Mouse (Mus musculus): ENCODE results near the gene 1700086D15Rik. TPM values are rescaled to one million over a fixed set of nuclear protein-coding genes. Genes with fewer than 3 reads are reported as not detected.
A peak's percentile ranks its signal among the peaks of the same experiment; 100 is the strongest.

The 1700086D15Rik gene
- polyA plus RNA-seq, 1 experiment from 2014 or later = not detected

- 66% methylated on average over 4 of the region's 4 CpGs for WGBS
- Histone ChIP-seq H3K36me3 (ENCODE audit: control insufficient read depth, insufficient read depth, low read length) (no peaks in the 10 kb centered on the region), H3K4me2 (ENCODE audit: low read depth, low read length) (no peak overlapping the region), H3K27me3 (replicated peaks; ENCODE audit: control insufficient read depth, insufficient read depth, low read length) (no peaks in the 10 kb centered on the region), H3K9ac (ENCODE audit: low read depth, low read length) (no peak overlapping the region), H3K4me3 (ENCODE audit: low read length) (no peak overlapping the region), H3K27ac (ENCODE audit: low read length) (no peak overlapping the region), H3K4me1 (ENCODE audit: control insufficient read depth, insufficient read depth, low read length) (no peaks in the 10 kb centered on the region), H3K9me3 (ENCODE audit: control insufficient read depth, low read length) (no peaks in the 10 kb centered on the region)
- no peak for ATAC-seq
Observed at GRCm38 (mm10) chr11:65142838-65143417, 16.8 kb downstream of the 1700086D15Rik start.

- H3K4me2 ChIP-seq (ENCODE audit: low read depth, low read length) = no peak overlapping the region
- H3K36me3 ChIP-seq (ENCODE audit: control insufficient read depth, insufficient read depth, low read length) = no peaks in the 10 kb centered on the region
- no peak overlapping the region for H3K4me3 ChIP-seq (ENCODE audit: low read length)
- no peaks in the 10 kb centered on the region for H3K9me3 ChIP-seq (ENCODE audit: control insufficient read depth, low read length)
- no peaks in the 10 kb centered on the region for H3K27me3 ChIP-seq (replicated peaks; ENCODE audit: control insufficient read depth, insufficient read depth, low read length)
- WGBS = 91% methylated on average over 3 of the region's 3 CpGs
- ATAC-seq = no peak
- no peak overlapping the region for H3K27ac ChIP-seq (ENCODE audit: low read length)
- H3K4me1 ChIP-seq (ENCODE audit: control insufficient read depth, insufficient read depth, low read length) = no peaks in the 10 kb centered on the region
- no peak overlapping the region for H3K9ac ChIP-seq (ENCODE audit: low read depth, low read length)
Observed at GRCm38 (mm10) chr11:65139030-65139429, 20.7 kb downstream of the 1700086D15Rik start.

DNA sequence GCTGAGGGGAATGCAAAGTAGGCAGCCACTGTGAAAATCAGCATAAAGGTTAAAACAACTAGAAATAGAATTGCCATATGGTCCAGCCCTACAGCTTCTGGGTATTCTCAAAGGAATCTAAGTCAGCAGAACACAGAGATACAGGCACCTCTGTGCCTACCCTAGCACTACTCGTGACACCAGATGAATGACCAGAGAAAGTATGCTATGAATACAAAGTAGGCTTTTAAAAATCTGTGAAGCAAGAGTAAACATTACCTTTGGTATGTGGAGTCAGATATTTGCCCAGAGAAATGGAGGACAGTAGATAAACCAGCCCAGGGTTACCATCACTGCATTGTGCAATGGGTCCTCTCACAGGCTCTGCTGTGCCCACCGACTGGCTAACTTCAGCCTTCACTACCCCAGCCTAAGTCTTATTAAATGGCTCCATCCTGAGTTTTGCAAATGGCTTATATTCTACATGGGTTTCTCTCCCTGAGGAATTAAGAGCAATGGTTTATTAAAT lies 22.5 kb downstream of the 1700086D15Rik start:
- Histone ChIP-seq H3K9me3 (ENCODE audit: control insufficient read depth, low read length) (no peaks in the 10 kb centered on the region), H3K36me3 (ENCODE audit: control insufficient read depth, insufficient read depth, low read length) (no peaks in the 10 kb centered on the region), H3K27me3 (replicated peaks; ENCODE audit: control insufficient read depth, insufficient read depth, low read length) (no peaks in the 10 kb centered on the region), H3K4me2 (ENCODE audit: low read depth, low read length) (no peak overlapping the region), H3K27ac (ENCODE audit: low read length) (no peak overlapping the region), H3K9ac (ENCODE audit: low read depth, low read length) (no peak overlapping the region), H3K4me3 (ENCODE audit: low read length) (no peak overlapping the region), H3K4me1 (ENCODE audit: control insufficient read depth, insufficient read depth, low read length) (no peaks in the 10 kb centered on the region)
- no peak for ATAC-seq
- 60% methylated on average over 2 of the region's 2 CpGs for WGBS

DNA sequence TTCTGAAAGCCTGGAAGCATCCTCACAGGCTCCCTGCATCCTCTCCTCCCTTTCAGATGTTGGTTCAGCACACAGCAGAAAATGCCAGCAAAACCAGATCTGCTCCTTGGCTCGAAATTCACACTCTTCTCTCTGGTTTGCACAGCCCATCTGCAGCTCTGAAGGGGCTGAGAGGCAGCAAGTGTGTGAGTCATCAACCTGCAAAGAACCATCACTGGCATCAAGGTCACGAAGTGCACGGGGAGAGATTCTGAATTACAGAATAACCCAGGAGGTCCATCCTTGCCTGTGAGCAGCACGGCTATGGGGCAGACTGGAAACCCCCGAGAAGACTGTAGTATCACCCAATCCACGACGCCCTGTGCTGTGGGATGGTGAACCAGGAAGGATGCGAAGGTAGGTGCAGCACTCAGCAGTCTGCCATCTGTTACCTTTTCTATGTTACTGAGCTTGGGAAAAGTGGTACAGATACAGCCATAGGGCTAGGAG lies 24.4 kb downstream of the 1700086D15Rik start:
- WGBS = 81% methylated on average over 8 of the region's 8 CpGs
- H3K36me3 ChIP-seq (ENCODE audit: control insufficient read depth, insufficient read depth, low read length) = no peaks in the 10 kb centered on the region
- H3K4me2 ChIP-seq (ENCODE audit: low read depth, low read length) = no peak overlapping the region
- no peak for ATAC-seq
- H3K4me1 ChIP-seq (ENCODE audit: control insufficient read depth, insufficient read depth, low read length) = no peaks in the 10 kb centered on the region
- no peak overlapping the region for H3K27ac ChIP-seq (ENCODE audit: low read length)
- H3K9me3 ChIP-seq (ENCODE audit: control insufficient read depth, low read length) = no peaks in the 10 kb centered on the region
- H3K4me3 ChIP-seq (ENCODE audit: low read length) = no peak overlapping the region
- no peaks in the 10 kb centered on the region for H3K27me3 ChIP-seq (replicated peaks; ENCODE audit: control insufficient read depth, insufficient read depth, low read length)
- no peak overlapping the region for H3K9ac ChIP-seq (ENCODE audit: low read depth, low read length)

DNA sequence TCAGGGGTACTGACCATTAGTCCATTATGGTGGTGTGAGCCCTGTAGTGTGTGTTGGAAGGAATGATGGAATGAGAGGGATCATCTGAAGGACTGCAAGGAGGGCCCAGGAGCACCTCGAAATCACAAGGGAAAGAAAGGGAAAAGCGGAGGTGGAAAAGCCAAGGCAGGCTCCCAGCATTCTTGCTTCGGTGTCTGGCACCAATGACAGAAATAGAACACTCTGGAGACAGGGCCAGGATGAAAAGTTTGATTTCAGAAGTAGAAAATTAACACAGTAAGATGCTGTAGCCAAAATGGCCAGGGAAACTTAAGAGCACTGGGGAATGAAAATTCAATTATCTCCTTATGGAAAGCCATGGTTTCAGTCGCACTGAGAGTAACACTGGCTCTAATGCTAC lies 26.0 kb downstream of the 1700086D15Rik start:
- Histone ChIP-seq H3K4me3 (ENCODE audit: low read length) (no peak overlapping the region), H3K4me1 (ENCODE audit: control insufficient read depth, insufficient read depth, low read length) (no peaks in the 10 kb centered on the region), H3K27me3 (replicated peaks; ENCODE audit: control insufficient read depth, insufficient read depth, low read length) (no peaks in the 10 kb centered on the region), H3K9me3 (ENCODE audit: control insufficient read depth, low read length) (no peaks in the 10 kb centered on the region), H3K27ac (ENCODE audit: low read length) (no peak overlapping the region), H3K36me3 (ENCODE audit: control insufficient read depth, insufficient read depth, low read length) (no peaks in the 10 kb centered on the region), H3K4me2 (ENCODE audit: low read depth, low read length) (no peak overlapping the region), H3K9ac (ENCODE audit: low read depth, low read length) (no peak overlapping the region)
- no peak for ATAC-seq
- WGBS = 85% methylated on average over 4 of the region's 4 CpGs

DNA sequence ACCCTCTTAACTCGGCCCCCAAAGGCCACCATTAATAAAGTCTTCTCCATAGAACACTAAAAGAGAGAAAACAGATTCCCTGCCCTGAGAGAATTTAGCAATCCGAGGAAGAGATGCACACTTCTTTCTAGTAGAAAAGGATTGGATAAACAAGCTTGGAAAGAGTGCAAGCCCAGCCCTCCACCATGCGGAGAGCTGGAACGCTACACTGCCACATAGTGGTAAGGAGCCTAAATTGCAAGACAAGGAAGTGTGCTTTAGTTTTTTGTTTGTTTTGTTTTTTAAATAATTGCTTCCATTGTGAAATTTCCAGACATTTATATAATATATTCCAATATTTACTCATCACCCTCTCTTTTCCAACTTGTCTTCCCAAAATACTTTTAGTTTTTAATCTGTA lies 30.6 kb downstream of the 1700086D15Rik start:
- no peak overlapping the region for H3K4me2 ChIP-seq (ENCODE audit: low read depth, low read length)
- H3K4me1 ChIP-seq (ENCODE audit: control insufficient read depth, insufficient read depth, low read length) = no peaks in the 10 kb centered on the region
- H3K9me3 ChIP-seq (ENCODE audit: control insufficient read depth, low read length) = no peaks in the 10 kb centered on the region
- no peak for ATAC-seq
- no peak overlapping the region for H3K4me3 ChIP-seq (ENCODE audit: low read length)
- no peak overlapping the region for H3K9ac ChIP-seq (ENCODE audit: low read depth, low read length)
- 83% methylated on average over 4 of the region's 4 CpGs for WGBS
- H3K27me3 ChIP-seq (replicated peaks; ENCODE audit: control insufficient read depth, insufficient read depth, low read length) = no peaks in the 10 kb centered on the region
- no peak overlapping the region for H3K27ac ChIP-seq (ENCODE audit: low read length)
- no peaks in the 10 kb centered on the region for H3K36me3 ChIP-seq (ENCODE audit: control insufficient read depth, insufficient read depth, low read length)

DNA sequence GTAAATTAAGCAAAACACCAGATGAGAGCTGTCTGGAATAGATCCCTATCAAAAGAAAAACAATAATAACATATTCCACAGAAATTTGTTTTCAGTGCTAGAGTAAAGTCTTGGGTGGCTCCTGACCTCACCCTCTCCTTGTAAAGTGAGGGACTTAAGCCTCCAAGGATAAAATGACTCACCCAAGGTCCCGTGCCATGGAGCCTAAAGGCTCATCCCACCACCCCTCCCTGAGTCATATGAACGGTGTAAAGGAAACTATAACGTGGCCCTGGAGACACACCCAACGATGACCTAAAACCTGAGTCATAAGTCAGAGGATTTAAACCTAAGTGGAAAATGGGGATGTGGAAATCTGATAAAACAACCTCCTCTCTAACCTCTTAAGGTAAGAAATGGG lies 31.0 kb downstream of the 1700086D15Rik start:
- no peak overlapping the region for H3K4me3 ChIP-seq (ENCODE audit: low read length)
- 66% methylated on average over 4 of the region's 4 CpGs for WGBS
- H3K9me3 ChIP-seq (ENCODE audit: control insufficient read depth, low read length) = no peaks in the 10 kb centered on the region
- H3K9ac ChIP-seq (ENCODE audit: low read depth, low read length) = no peak overlapping the region
- H3K4me1 ChIP-seq (ENCODE audit: control insufficient read depth, insufficient read depth, low read length) = no peaks in the 10 kb centered on the region
- ATAC-seq = no peak
- no peak overlapping the region for H3K4me2 ChIP-seq (ENCODE audit: low read depth, low read length)
- no peak overlapping the region for H3K27ac ChIP-seq (ENCODE audit: low read length)
- no peaks in the 10 kb centered on the region for H3K27me3 ChIP-seq (replicated peaks; ENCODE audit: control insufficient read depth, insufficient read depth, low read length)
- no peaks in the 10 kb centered on the region for H3K36me3 ChIP-seq (ENCODE audit: control insufficient read depth, insufficient read depth, low read length)

GRCm38 (mm10) chr11:65126566-65126965 lies 33.1 kb downstream of the 1700086D15Rik start:
- no peak overlapping the region for H3K4me2 ChIP-seq (ENCODE audit: low read depth, low read length)
- H3K4me1 ChIP-seq (ENCODE audit: control insufficient read depth, insufficient read depth, low read length) = no peaks in the 10 kb centered on the region
- no peaks in the 10 kb centered on the region for H3K36me3 ChIP-seq (ENCODE audit: control insufficient read depth, insufficient read depth, low read length)
- no peaks in the 10 kb centered on the region for H3K27me3 ChIP-seq (replicated peaks; ENCODE audit: control insufficient read depth, insufficient read depth, low read length)
- no peak for ATAC-seq
- no peaks in the 10 kb centered on the region for H3K9me3 ChIP-seq (ENCODE audit: control insufficient read depth, low read length)
- H3K4me3 ChIP-seq (ENCODE audit: low read length) = no peak overlapping the region
- 64% methylated on average over 9 of the region's 9 CpGs for WGBS
- no peak overlapping the region for H3K9ac ChIP-seq (ENCODE audit: low read depth, low read length)
- H3K27ac ChIP-seq (ENCODE audit: low read length) = no peak overlapping the region

GRCm38 (mm10) chr11:65124913-65125418 lies 34.7 kb downstream of the 1700086D15Rik start:
- peak; percentile 62; the same call in 1 of the 2 replicates for ATAC-seq
- Histone ChIP-seq H3K9ac (ENCODE audit: low read depth, low read length) (no peak overlapping the region), H3K36me3 (ENCODE audit: control insufficient read depth, insufficient read depth, low read length) (no peaks in the 10 kb centered on the region), H3K4me1 (ENCODE audit: control insufficient read depth, insufficient read depth, low read length) (no peaks in the 10 kb centered on the region), H3K4me3 (ENCODE audit: low read length) (no peak overlapping the region), H3K4me2 (ENCODE audit: low read depth, low read length) (no peak overlapping the region), H3K9me3 (ENCODE audit: control insufficient read depth, low read length) (no peaks in the 10 kb centered on the region), H3K27ac (ENCODE audit: low read length) (no peak overlapping the region), H3K27me3 (replicated peaks; ENCODE audit: control insufficient read depth, insufficient read depth, low read length) (no peaks in the 10 kb centered on the region)
- WGBS = 58% methylated on average over 8 of the region's 8 CpGs

- Histone ChIP-seq H3K4me2 (ENCODE audit: low read depth, low read length) (no peak overlapping the region), H3K36me3 (ENCODE audit: control insufficient read depth, insufficient read depth, low read length) (no peaks in the 10 kb centered on the region), H3K27ac (ENCODE audit: low read length) (no peak overlapping the region), H3K9ac (ENCODE audit: low read depth, low read length) (no peak overlapping the region), H3K4me1 (ENCODE audit: control insufficient read depth, insufficient read depth, low read length) (no peaks in the 10 kb centered on the region), H3K27me3 (replicated peaks; ENCODE audit: control insufficient read depth, insufficient read depth, low read length) (no peaks in the 10 kb centered on the region), H3K9me3 (ENCODE audit: control insufficient read depth, low read length) (no peaks in the 10 kb centered on the region), H3K4me3 (ENCODE audit: low read length) (no peak overlapping the region)
- no peak for ATAC-seq
- WGBS = 90% methylated on average over 4 of the region's 4 CpGs
Observed at GRCm38 (mm10) chr11:65120276-65120675, 39.4 kb downstream of the 1700086D15Rik start.
